Mouse (Mus musculus) midbrain, embryonic 13.5 days (tissue): ENCODE data around the gene Tomt. TPM values are rescaled to one million over a fixed set of nuclear protein-coding genes. Genes with fewer than 3 reads are reported as not detected.
A peak's percentile ranks its signal among the peaks of the same experiment; 100 is the strongest.
"Not testable (repeated sequence)": the region's sequence is repeated elsewhere in the genome, so short reads cannot be mapped to it uniquely, and the experiment has no call there.

Experiments
- ATAC-seq: fragments of 200-750 bp; cut with Nextera tagmentation; 2 replicates; pipeline ENCODE4 v1.8.0; 2017; ENCODE audit warnings: mild to moderate bottlenecking, moderate TSS enrichment, moderate library complexity
- H3K27ac ChIP-seq: fragments of 300-500 bp; sonication (generic); 2 replicates; pipeline ENCODE4 v1.5.1; 2015; ENCODE audit warnings: inconsistent platforms, mild to moderate bottlenecking, moderate library complexity
- H3K27me3 ChIP-seq: fragments of 300-500 bp; sonication (generic); 2 replicates; pipeline ENCODE4 v1.6.1; 2015; ENCODE audit warnings: mild to moderate bottlenecking, inconsistent platforms
- H3K36me3 ChIP-seq: fragments of 300-500 bp; sonication (generic); 2 replicates; pipeline ENCODE4 v1.6.1; 2015; ENCODE audit warnings: mild to moderate bottlenecking, inconsistent platforms
- H3K4me1 ChIP-seq: fragments of 300-500 bp; sonication (generic); replicated peaks from 2 replicates; pipeline ENCODE4 v1.6.1; 2015; ENCODE audit warnings: inconsistent platforms
- H3K4me2 ChIP-seq: fragments of 300-500 bp; sonication (generic); replicated peaks from 2 replicates; pipeline ENCODE4 v1.6.1; 2015; ENCODE audit warnings: moderate library complexity, mild to moderate bottlenecking, inconsistent platforms
- H3K4me3 ChIP-seq: fragments of 300-500 bp; sonication (generic); replicated peaks from 2 replicates; pipeline ENCODE4 v1.5.1; 2015; ENCODE audit warnings: mild to moderate bottlenecking, inconsistent platforms
- H3K9ac ChIP-seq: fragments of 300-500 bp; sonication (generic); replicated peaks from 2 replicates; pipeline ENCODE4 v1.6.1; 2015; ENCODE audit warnings: mild to moderate bottlenecking, inconsistent platforms
- H3K9me3 ChIP-seq: fragments of 300-500 bp; sonication (generic); 2 replicates; pipeline ENCODE4 v1.6.1; 2016; ENCODE audit warnings: mild to moderate bottlenecking, inconsistent platforms
- WGBS: fragments of 180-500 bp; shearing (Covaris S2); methylation state at CpG from one replicate; pipeline ENCODE4 v1.1.7; 2015; 5-methylcytosine and 5-hydroxymethylcytosine counted together
- polyA plus RNA-seq: library from polyadenylated mRNA; unstranded; fragments of >200 nt; fragmentation: Nextera tagmentation; extraction: Ambion mirVana; gene quantifications from 2 replicates; pipeline ENCODE4 v1.2.1, GENCODE M21; 2015

Tomt gene
- polyA plus RNA-seq, 1 experiment from 2014 or later = 0.35 TPM

DNA sequence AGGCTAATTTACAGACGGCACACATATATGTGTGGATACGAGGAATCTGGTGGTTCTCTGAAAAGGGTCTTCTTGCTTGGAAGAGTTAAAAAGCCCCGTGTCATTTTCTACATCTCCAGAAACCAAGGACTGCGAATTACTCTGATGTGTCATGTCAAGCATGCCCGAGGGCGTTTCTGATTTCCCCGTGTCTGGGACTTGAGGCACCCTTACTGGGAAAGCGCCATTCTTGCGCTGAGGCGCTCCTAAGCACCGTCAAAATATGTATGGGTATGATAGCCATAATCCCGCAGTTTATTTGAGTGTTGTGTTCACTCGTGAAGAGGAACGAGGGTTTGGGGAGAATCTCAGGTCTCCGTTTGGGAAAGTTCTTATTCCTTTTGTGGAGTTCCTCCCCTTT lies 27.1 kb upstream of the Tomt start:
- Histone ChIP-seq H3K4me2 (peak overlapping the region; percentile 84), H3K27ac (peak overlapping the region; percentile 44), H3K9ac (peak overlapping the region; percentile 80), H3K36me3 (no peaks in the 10 kb centered on the region), H3K9me3 (no peaks in the 10 kb centered on the region), H3K27me3 (no peaks in the 10 kb centered on the region), H3K4me3 (peak overlapping the region; percentile 74), H3K4me1 (peaks cover 34% of the 10 kb centered on the region)
- whole genome bisulfite sequencing = 9% methylated on average over 15 of the region's 15 CpGs
- ATAC-seq = peak; percentile 41

DNA sequence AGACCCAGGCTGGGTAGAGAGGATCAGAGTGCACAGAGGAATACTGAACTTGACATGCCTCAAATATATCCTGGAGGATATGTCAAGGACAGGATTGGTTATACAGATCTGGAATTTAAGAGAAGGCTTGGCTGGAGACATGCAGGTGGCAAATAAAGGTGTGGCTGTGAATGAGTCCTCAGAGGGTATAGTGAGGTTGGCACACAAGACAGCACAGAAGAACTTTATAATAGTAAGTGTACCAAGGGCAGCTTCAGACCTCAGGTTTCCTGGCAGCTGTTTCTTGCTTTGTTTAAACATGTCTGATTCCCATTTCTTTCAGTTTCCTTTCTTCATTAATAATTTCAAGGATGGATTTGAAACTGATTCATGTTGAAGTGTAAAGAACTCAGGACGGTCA lies 26.4 kb upstream of the Tomt start:
- Histone ChIP-seq H3K4me2 (peak overlapping the region; percentile 84), H3K4me3 (peak overlapping the region; percentile 74), H3K27me3 (no peaks in the 10 kb centered on the region), H3K9me3 (no peaks in the 10 kb centered on the region), H3K9ac (no peak overlapping the region), H3K4me1 (peaks cover 34% of the 10 kb centered on the region), H3K36me3 (no peaks in the 10 kb centered on the region), H3K27ac (no peak overlapping the region)
- no peak for ATAC-seq
- 98% methylated on average over 1 of the region's 1 CpGs for WGBS

DNA sequence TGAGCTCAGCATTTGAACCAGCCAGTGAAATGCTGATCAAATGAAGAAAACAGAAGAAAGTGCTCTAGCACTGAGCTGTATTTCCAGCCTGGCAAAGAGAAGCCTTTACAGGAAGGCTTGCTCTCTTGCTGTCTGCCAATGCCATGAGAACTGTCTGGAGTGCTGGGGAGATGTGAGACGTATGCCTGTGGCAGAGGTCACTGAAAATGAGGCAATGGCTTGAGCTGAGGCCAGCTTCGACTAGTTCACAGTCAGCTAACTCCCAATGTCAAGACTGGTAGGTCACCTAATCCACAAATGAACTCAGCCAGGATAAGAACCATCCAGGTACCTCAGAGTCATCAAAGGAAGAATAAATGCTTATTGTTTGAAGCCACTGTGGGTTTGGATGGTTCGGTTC lies 21.9 kb upstream of the Tomt start:
- Histone ChIP-seq H3K4me1 (peaks cover 8% of the 10 kb centered on the region), H3K4me3 (no peak overlapping the region), H3K9ac (no peak overlapping the region), H3K9me3 (peaks cover 3% of the 10 kb centered on the region; the same call in 1 of the 2 replicates), H3K27ac (no peak overlapping the region), H3K36me3 (no peaks in the 10 kb centered on the region), H3K4me2 (no peak overlapping the region), H3K27me3 (no peaks in the 10 kb centered on the region)
- 90% methylated on average over 3 of the region's 3 CpGs for WGBS
- no peak for ATAC-seq

DNA sequence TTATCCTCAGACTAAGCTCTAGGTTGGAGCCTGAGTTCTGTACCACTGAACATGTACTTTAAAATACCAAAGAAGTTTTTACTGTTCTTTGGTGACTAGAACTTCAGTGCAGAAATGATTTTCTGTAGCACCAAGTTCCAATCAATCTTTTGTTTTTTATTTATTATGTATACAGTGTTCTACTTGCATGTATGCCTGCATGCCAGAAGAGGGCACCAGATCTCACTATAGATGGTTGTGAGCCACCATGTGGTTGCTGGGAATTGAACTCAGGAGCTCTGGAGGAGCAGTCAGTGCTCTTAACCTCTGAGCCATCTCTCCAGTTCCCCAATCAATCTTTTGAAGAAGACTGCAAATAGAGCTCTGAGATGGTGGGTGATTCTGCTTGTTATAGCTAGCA lies 19.7 kb upstream of the Tomt start:
- not testable (repeated sequence) for H3K36me3 ChIP-seq, H3K4me1 ChIP-seq, H3K9me3 ChIP-seq, H3K4me3 ChIP-seq, H3K9ac ChIP-seq, ATAC-seq, H3K4me2 ChIP-seq, H3K27me3 ChIP-seq, H3K27ac ChIP-seq

DNA sequence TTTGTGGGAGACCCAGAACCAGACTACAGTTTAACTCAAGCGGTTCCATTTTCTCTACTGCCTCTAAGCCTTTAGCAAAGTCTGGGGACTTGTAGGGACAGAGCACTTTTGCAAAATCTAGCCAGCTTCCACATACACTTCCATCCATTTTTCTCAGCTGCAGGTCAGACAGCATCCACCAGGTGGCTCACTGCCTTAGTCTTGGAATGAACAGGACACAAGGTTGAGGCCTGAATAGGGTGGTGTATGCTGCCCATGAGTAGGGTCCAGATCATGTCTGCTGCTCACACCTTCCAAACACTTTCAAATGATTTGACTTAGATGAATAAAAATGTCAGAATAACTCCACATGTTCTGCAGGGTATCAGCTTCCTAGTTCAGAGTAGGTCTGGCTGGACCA lies 11.9 kb upstream of the Tomt start:
- Histone ChIP-seq H3K27me3 (no peaks in the 10 kb centered on the region), H3K4me2 (no peak overlapping the region), H3K4me1 (no peaks in the 10 kb centered on the region), H3K4me3 (no peak overlapping the region), H3K9ac (no peak overlapping the region), H3K27ac (no peak overlapping the region), H3K36me3 (peaks cover 18% of the 10 kb centered on the region), H3K9me3 (no peaks in the 10 kb centered on the region)
- ATAC-seq = peak; percentile 87
- 17% methylated on average over 1 of the region's 1 CpGs for WGBS

DNA sequence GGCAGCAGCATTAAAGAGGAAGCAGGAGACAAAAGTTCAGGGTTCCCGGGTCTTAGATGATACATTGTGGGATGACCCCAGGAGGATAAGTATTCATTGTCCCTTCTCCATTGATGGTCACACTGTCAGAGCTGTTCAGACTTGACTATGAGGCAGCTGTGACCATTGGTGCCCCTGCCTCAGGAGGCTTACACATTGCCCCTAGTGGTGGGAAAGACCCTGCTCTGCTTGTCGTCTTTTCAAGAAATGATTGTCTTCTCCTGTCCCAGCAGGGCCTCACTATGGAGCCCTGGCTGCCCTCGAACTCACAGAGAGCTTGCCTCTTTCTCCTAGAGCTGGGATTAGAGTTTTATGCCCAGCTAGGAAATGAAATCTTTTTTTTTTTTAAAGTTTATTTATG lies 5.8 kb upstream of the Tomt start:
- Histone ChIP-seq H3K27ac (no peak overlapping the region), H3K9me3 (no peaks in the 10 kb centered on the region), H3K4me1 (peaks cover 17% of the 10 kb centered on the region), H3K4me3 (no peak overlapping the region), H3K27me3 (no peaks in the 10 kb centered on the region), H3K36me3 (peaks cover 57% of the 10 kb centered on the region), H3K9ac (no peak overlapping the region), H3K4me2 (no peak overlapping the region)
- no peak for ATAC-seq
- 57% methylated on average over 3 of the region's 3 CpGs for WGBS

DNA sequence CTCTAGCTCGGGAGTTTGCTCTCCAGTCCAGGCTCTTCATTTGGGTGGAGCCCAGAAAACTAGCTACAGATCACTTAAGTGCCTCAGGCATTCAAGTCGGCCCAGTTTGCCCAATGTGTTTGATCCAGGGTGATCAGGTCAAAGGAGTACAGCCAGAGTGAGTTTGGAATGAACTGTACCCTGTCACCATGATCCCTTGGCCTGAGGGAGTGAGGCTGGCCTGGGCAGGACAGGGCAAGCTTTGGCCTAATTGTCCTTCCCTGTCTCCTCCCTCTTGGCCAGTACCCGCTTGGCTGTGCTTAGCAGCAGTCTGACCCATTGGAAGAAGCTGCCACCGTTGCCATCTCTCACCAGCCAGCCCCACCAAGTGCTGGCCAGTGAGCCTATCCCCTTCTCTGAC lies 4.0 kb upstream of the Tomt start:
- Histone ChIP-seq H3K9me3 (no peaks in the 10 kb centered on the region), H3K4me3 (no peak overlapping the region), H3K36me3 (peaks cover 55% of the 10 kb centered on the region), H3K27me3 (no peaks in the 10 kb centered on the region), H3K27ac (no peak overlapping the region), H3K9ac (no peak overlapping the region), H3K4me1 (peaks cover 26% of the 10 kb centered on the region), H3K4me2 (no peak overlapping the region)
- no peak for ATAC-seq
- WGBS = 93% methylated on average over 4 of the region's 4 CpGs

DNA sequence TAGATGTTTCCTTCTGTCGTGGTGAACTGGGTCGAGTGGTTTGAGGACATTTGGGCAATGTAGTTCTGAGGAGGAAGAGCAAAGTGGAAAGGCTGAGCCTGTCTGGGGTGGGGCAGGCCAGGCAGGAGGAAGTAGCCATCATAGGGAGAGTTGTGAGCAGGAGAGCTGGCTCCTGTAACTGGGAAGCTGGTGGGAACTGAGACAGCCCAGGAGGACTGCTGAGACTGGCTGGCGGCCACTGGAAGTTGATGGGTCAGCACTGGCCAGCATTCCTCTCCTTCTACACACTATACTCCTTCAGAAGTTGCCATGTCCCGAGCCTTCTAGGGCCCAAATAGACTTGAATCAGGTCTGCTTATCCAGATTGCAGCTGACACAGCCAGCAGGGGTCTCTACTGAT lies 2.2 kb upstream of the Tomt start:
- 78% methylated on average over 4 of the region's 4 CpGs for WGBS
- no peak for ATAC-seq

DNA sequence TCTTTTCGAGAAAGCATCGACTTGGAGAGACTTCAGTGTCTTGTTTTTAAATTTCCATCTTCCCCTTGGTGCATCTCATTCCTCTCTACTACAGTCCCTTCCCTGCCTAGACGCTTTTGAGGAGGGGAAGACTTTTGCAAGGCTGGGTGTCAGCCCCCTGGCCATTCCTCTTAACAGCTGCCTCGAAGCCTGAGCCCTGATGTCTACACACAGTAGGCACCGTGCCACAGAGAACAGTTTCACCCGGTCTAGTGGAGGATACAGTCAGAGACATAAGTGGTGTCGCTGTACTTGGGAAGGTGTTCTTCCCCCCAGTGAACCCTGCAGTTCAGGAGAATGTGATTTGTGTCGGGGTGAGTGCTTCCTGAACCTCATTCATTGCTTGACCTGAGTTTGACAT lies 537 bp upstream of the Tomt start:
- Histone ChIP-seq H3K36me3 (peaks cover 37% of the 10 kb centered on the region), H3K4me1 (peaks cover 31% of the 10 kb centered on the region), H3K9me3 (no peaks in the 10 kb centered on the region), H3K9ac (peak overlapping the region; percentile 83), H3K27ac (0 out of 2 replicates have a peak overlapping the region, but pooled peaks have one; percentile 1), H3K4me3 (peak overlapping the region; percentile 71), H3K27me3 (no peaks in the 10 kb centered on the region), H3K4me2 (peak overlapping the region; percentile 64)
- WGBS = 85% methylated on average over 8 of the region's 8 CpGs
- ATAC-seq = no peak

More for the DNA sequence above, 2.2 kb upstream of the Tomt start:
- H3K27me3 ChIP-seq = no peaks in the 10 kb centered on the region
- no peak overlapping the region for H3K4me2 ChIP-seq
- peaks cover 42% of the 10 kb centered on the region for H3K36me3 ChIP-seq
- H3K4me3 ChIP-seq = no peak overlapping the region
- peak overlapping the region; percentile 48 for H3K9ac ChIP-seq
- peaks cover 31% of the 10 kb centered on the region for H3K4me1 ChIP-seq
- H3K27ac ChIP-seq = no peak overlapping the region
- H3K9me3 ChIP-seq = no peaks in the 10 kb centered on the region

DNA sequence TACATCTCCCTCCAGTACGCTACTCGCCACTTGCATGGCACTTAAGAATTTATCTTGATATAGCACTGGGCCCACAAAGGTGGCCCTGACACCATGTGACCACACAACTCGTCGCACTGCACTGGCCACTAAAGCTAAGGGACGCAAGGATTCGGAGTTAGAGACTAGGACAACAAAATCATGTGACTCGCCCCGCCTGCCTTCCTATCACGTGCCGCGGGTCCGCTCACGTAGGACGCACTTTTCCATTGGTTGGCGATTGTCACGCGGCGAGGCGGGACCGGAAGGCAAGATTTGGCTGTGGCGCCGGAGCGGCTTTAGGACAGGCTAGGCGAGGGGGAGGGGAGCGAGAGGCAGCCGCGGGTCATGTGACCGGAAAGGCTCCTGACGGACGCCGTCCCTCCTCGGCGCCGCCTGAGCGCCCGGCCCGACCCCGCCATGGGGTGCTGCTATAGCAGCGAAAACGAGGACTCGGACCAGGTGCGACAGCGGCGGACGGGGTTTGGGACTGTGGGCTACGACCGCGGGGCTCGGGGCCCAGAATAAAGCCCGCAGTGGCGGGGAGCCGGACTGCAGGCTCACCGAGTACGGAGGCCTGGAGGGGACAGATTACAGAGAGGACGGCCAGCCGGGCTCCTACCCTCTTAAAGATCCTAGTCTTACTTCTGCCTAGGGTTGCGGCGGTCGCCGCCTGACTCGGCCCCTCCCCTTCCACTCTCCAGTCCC lies 435 bp downstream of the Tomt start, which contains the start of gene Lamtor1:
Gene Lamtor1, plus strand, starts transcription at position 344 of the 726 bp plus-strand sequence.
- no peaks in the 10 kb centered on the region for H3K9me3 ChIP-seq
- H3K9ac ChIP-seq = peak within 1 kb of the TSS; percentile 83
- peak within 1 kb of the TSS; percentile 64 for H3K4me2 ChIP-seq
- H3K36me3 ChIP-seq = peaks cover 37% of the 10 kb centered on the region
- H3K4me1 ChIP-seq = peaks cover 31% of the 10 kb centered on the region
- H3K27ac ChIP-seq = peak within 1 kb of the TSS; percentile 95
- no peaks in the 10 kb centered on the region for H3K27me3 ChIP-seq
- under 1% methylated on average over 61 of the region's 61 CpGs for WGBS
- ATAC-seq = peak; percentile 98
- H3K4me3 ChIP-seq = peak within 1 kb of the TSS; percentile 71

DNA sequence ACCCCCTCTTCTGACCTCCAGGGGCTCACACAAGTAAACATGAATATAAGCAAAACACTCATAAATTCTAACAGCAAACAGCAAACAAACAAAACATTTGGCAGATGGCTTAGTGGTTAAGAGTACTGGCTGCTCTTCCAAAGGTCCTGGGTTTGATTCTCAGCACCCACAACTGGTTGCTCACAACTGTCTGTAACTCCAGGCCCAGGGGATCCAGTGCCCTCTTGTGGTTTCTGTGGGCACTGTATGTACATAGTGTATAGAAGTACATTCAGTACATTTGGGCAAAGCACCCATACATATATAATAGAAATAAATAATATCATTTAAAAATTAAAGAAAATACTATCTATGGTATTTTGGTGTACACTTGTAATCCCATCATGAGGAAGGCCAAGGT lies 3.3 kb downstream of the Tomt start:
- Histone ChIP-seq H3K4me1 (peaks cover 21% of the 10 kb centered on the region), H3K9me3 (no peaks in the 10 kb centered on the region), H3K4me3 (no peak overlapping the region), H3K27ac (no peak overlapping the region), H3K36me3 (peaks cover 32% of the 10 kb centered on the region), H3K9ac (no peak overlapping the region), H3K27me3 (no peaks in the 10 kb centered on the region), H3K4me2 (no peak overlapping the region)
- ATAC-seq = no peak

DNA sequence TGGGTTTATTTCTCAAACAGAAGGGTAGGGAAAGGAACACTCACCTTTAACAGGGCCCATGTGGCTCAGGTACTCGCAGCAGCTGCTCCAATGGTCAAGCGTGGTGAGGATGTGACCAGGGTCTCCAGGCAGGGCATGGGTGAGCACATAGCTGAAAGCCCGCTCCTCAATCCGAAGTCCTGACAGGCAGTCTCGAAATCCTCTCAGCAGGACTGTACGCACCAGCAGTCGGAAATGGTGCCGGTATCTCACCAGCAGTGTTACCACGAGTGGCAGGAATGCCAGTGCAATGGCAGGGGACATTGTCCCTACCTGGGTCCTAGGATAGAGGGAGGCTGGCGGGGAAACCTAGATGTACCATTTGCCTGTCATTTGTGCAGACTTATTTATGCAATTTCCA lies 4.2 kb downstream of the Tomt start:
- H3K4me1 ChIP-seq = peaks cover 23% of the 10 kb centered on the region
- H3K4me3 ChIP-seq = no peak overlapping the region
- no peak for ATAC-seq
- H3K27ac ChIP-seq = no peak overlapping the region
- no peak overlapping the region for H3K9ac ChIP-seq
- 94% methylated on average over 10 of the region's 10 CpGs for WGBS
- H3K4me2 ChIP-seq = no peak overlapping the region
- H3K9me3 ChIP-seq = no peaks in the 10 kb centered on the region
- H3K36me3 ChIP-seq = peaks cover 32% of the 10 kb centered on the region
- no peaks in the 10 kb centered on the region for H3K27me3 ChIP-seq
